Mouse (Mus musculus) stomach, adult 2 months (tissue): ENCODE measurements around the gene Pafah1b2. TPM values are rescaled to one million over a fixed set of nuclear protein-coding genes. Genes with fewer than 3 reads are reported as not detected.

Experiments
- polyA plus RNA-seq: library from polyadenylated mRNA; depleted of rRNA; stranded (reverse); fragments of >200 nt; gene quantifications from 2 replicates; pipeline ENCODE4 v1.2.3, GENCODE M21; 2012; rRNA removed

Pafah1b2 gene
- 8.1 and 8.3 TPM in 2 replicates for polyA plus RNA-seq

DNA sequence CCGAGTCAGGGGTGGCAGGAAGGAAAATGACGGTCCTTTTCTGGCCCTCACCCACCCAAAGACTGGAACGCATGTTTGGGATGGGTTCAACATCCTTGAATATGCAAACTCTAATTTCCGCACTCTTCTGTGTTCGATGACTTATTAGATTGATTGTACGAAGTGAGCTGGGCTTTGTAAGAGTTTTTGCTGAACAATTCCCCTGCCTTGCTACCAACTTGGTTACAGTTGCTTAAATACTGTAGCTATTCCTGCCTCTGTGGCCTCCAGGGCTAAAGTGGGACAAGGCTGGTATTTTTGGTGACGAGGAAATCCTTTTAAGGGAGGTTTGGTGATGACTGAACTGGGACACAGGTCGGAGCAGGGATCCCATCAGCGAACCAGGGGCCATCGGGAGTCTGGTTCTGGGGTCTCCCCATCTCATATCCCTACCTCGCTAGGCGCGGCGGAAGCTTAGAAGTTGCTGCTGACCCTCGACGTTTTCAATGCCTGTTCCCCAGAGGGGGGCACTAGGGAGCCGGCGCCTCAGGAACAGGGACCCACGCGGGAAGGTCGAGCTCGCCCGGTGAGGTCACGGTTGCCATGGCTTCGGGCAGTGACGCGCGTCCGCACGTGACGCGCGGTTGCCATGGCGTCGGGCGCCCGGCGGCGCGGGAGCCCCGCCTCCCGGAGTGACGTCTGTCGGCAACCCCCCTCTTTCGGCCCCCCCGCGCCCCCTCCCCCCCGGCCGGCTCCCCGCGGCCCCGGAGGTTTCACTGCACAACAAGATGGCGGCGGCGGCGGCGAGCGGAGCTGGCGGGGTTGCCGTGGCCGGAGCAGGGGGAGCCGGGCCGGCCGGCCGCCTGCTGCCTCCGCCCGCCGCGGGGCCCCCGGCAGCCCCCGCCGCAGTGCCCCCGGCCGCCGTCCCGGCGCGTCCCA, at the start of gene Pafah1b2, which contains the start of gene Sik3:
Pafah1b2 (minus strand) TSS at position 600 of the 918 bp plus-strand sequence.
Sik3 (plus strand) TSS at position 730 of the 918 bp plus-strand sequence.

DNA sequence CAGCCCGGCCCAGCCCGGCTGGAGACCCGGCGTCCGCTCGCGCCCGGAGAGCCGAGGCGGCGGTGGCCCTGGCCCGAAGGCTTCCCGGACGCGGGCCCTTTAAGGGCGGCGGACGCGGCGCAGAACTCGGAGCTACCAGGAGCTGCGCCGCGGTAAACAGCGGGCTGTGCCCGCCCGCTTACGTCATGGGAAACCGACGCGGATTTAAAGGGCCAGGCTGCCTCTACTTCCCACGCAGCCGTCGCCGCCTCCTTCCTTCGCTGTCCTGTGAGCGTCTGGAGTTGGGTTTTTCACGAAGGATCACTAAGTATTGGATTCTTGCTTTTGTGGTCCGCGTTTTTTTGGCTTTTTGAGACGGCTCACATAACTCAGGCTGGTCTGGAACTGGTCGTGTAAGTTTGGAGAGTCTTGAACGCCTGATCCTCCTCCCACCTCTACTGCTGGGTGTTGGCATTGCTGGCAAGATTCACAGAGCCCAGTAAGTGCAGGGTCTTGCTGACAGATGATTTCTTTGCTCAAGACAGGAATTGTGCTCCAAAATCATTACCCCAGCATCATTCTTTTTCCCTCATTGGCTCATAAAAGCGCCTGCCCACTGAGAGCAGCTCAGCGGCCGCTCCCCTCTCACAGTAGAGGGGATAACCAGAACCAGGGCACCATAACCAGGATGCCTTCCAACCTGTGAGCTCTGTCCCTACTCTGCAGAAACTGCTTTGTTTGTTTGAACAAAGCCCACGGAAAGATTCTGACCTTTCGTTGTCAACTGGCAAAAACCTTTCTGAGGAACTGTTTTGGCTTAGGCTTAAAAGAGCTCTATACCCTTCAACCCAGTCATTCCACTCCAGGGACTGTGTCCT, 57.2 kb downstream of the Pafah1b2 start, which contains the start of gene Sidt2:
Sidt2 (minus strand) TSS at position 152 of the 857 bp plus-strand sequence.

DNA sequence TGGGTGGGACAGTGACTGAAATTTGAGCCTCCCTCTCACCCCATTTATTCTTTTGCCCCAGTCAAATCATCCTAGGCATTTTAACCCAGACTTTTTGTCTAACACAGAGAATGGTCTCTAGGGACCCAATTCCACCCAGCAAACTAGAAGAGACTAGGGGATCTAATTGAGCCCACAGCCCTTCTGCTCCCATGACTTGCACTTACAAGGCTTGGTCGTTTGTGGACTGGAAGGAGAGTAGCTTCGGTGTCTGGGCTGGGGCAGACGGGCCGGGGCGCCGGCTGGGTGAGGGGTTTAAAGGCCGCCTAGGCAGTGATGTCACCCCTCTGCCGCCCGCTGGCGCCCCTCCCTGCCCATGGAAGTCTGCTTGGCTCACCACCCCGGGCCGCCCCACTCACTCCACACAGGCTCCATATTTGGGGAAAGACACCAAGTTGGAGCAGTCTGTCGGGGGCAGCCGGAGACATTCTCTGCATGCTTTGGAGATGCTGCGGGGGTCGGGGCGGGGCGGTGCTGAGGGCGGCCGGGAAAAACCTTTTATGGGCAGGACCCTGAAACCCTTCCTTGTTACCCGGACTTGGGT, 76.8 kb downstream of the Pafah1b2 start, which contains the start of gene Tagln:
Tagln (minus strand) TSS at position 431 of the 583 bp plus-strand sequence.

Other genes with a start within 250 kb of the Pafah1b2 start
- gene Cep164, start 184.0 kb downstream of the Pafah1b2 start, polyA plus RNA-seq, result 3.8 and 7.7 TPM in 2 replicates
- gene Bace1, start 174.1 kb downstream of the Pafah1b2 start, polyA plus RNA-seq, result 4.6 and 7.5 TPM in 2 replicates
- gene Pcsk7, start 106.2 kb downstream of the Pafah1b2 start, polyA plus RNA-seq, result 19.4 and 24.3 TPM in 2 replicates
- gene Rnf214, start 105.8 kb downstream of the Pafah1b2 start, polyA plus RNA-seq, result 4.1 and 5.1 TPM in 2 replicates
- 1,224 and 2,118 TPM in 2 replicates for gene Tagln, start 76.6 kb downstream of the Pafah1b2 start, polyA plus RNA-seq
- 173 and 181 TPM in 2 replicates for gene Sidt2, start 57.4 kb downstream of the Pafah1b2 start, polyA plus RNA-seq
- gene Sik3, start 130 bp upstream of the Pafah1b2 start, polyA plus RNA-seq, result 6.3 and 7.7 TPM in 2 replicates
- 510 and 738 TPM in 2 replicates for gene Apoa1, start 215.9 kb upstream of the Pafah1b2 start, polyA plus RNA-seq
- 0.92 and 2.2 TPM in 2 replicates for gene Apoc3, start 222.9 kb upstream of the Pafah1b2 start, polyA plus RNA-seq
- 14.9 and 26.8 TPM in 2 replicates for gene Apoa4, start 228.0 kb upstream of the Pafah1b2 start, polyA plus RNA-seq